Mouse (Mus musculus) layer of hippocampus, postnatal 25 days (tissue): ENCODE measurements around the gene Jun. TPM values are rescaled to one million over a fixed set of nuclear protein-coding genes. Genes with fewer than 3 reads are reported as not detected.

Experiments used
- DNase-seq, 2 experiments: peaks; one replicate each; pipeline ENCODE4 v3.0.0; 2022; ENCODE audit warnings: mixed read lengths in 2 of 2, low spot score in 1 of 2; ENCODE audit errors: extremely low spot score in 1 of 2
- total RNA-seq, 2 experiments: library from RNA; stranded (reverse); gene quantifications; 2 replicates each; pipeline ENCODE4 v1.2.3; 2021

Gene Jun
- total RNA-seq, 2 experiments from 2014 or later: 90.0 to 105 TPM

GRCm38 (mm10) chr4:95044721-95045120 is 7.3 kb downstream of the Jun start:
- no peak for DNase-seq

GRCm38 (mm10) chr4:95038024-95038423 is 14.0 kb downstream of the Jun start:
- DNase-seq: no peak

GRCm38 (mm10) chr4:95031158-95031557 is 20.9 kb downstream of the Jun start:
- no peak for DNase-seq

- no peak for DNase-seq
Observed at GRCm38 (mm10) chr4:95025847-95026600, 26.0 kb downstream of the Jun start.

- DNase-seq: no peak
Observed at GRCm38 (mm10) chr4:95023350-95023953, 28.6 kb downstream of the Jun start.

- DNase-seq: no peak
Observed at GRCm38 (mm10) chr4:95021649-95022637, 30.1 kb downstream of the Jun start.

- DNase-seq: no peak
Observed at GRCm38 (mm10) chr4:95020201-95020600, 31.8 kb downstream of the Jun start.

GRCm38 (mm10) chr4:95018221-95018620 is 33.8 kb downstream of the Jun start:
- DNase-seq: no peak

GRCm38 (mm10) chr4:95012706-95013105 is 39.3 kb downstream of the Jun start:
- no peak for DNase-seq

- DNase-seq: no peak
Observed at GRCm38 (mm10) chr4:95012256-95012655, 39.8 kb downstream of the Jun start.

- DNase-seq: peak; percentile 64 to 91
Observed at GRCm38 (mm10) chr4:95008175-95009057, 43.6 kb downstream of the Jun start.

GRCm38 (mm10) chr4:95007759-95008158 is 44.3 kb downstream of the Jun start:
- no peak for DNase-seq

GRCm38 (mm10) chr4:95005251-95005830 is 46.7 kb downstream of the Jun start:
- DNase-seq: no peak

- no peak for DNase-seq
Observed at GRCm38 (mm10) chr4:95001043-95001775, 50.8 kb downstream of the Jun start.

GRCm38 (mm10) chr4:95000147-95000546 is 51.9 kb downstream of the Jun start:
- DNase-seq: no peak

GRCm38 (mm10) chr4:94999249-94999648 is 52.8 kb downstream of the Jun start:
- DNase-seq: no peak
